Mouse (Mus musculus) gastrocnemius, adult 2 months (tissue): ENCODE measurements around the gene Mtif2. TPM values are rescaled to one million over a fixed set of nuclear protein-coding genes. Genes with fewer than 3 reads are reported as not detected.
"Not testable (repeated sequence)": the region's sequence is repeated elsewhere in the genome, so short reads cannot be mapped to it uniquely, and the experiment has no call there.

Experiments
- DNase-seq: peaks from one replicate; pipeline ENCODE4 v3.0.0; 2022
- H3K27ac ChIP-seq: fragments of 200-600 bp; 2 replicates; pipeline ENCODE4 v1.8.1; 2022; ENCODE audit warnings: mild to moderate bottlenecking
- H3K4me3 ChIP-seq: fragments of 200-600 bp; 2 replicates; pipeline ENCODE4 v1.8.1; 2022; ENCODE audit warnings: mild to moderate bottlenecking, moderate library complexity
- CTCF ChIP-seq: fragments of 200-600 bp; IDR thresholded peaks from 2 replicates; pipeline ENCODE4 v1.8.1; 2022; ENCODE audit warnings: antibody characterized with exemption, mild to moderate bottlenecking, moderate library complexity
- intact Hi-C: fragments of 180-260 bp; cut with DNase I; formaldehyde crosslinking; loops from one replicate; pipeline ENCODE4 v1.15.1; 2025
- total RNA-seq, 2 experiments: library from RNA; stranded (reverse); gene quantifications; 2 replicates each; pipeline ENCODE4 v1.2.3; 2021

Mtif2 gene
- total RNA-seq, 2 experiments from 2014 or later = 21.5 to 32.1 TPM

DNA sequence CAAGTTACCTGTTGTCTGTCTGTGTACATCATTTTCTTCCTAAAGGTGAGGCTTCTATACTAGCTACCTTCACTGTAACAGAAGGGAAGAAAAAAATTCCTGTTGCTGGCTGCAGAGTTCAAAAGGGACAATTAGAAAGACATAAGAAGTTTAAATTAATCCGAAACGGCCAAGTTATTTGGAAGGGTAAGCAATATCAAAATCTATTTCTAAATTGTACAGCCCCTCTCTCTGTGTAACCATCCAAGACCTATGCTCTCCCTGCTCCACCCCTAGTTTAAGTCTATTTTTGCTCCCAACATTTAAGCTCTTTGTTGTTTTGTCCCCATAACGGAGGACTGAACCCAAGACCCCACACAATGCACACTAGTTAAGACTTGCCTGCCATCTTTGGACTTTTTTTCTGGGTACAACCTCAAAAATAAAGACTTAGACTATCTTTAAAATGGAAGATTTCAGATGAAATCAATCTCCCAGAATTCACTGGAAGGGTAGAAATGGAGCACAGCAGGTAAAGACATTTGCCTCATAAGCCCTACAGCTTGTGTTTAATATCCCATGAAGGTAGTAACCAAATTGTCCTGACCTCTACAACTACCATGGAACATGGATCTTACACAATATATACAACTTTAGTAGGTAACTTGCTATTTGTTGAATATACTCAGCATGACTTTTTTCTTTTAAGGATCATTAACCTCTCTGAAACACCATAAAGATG lies 18.2 kb downstream of the Mtif2 start:
- no peak for DNase-seq
- Histone ChIP-seq H3K27ac (no peak overlapping the region), H3K4me3 (no peak overlapping the region)
- intact Hi-C loops = loop anchor here (10.0 kb wide), 1 partner anchor 480 kb away; the partner anchor contains the start of gene Eml6
- TF ChIP-seq CTCF = no peak

DNA sequence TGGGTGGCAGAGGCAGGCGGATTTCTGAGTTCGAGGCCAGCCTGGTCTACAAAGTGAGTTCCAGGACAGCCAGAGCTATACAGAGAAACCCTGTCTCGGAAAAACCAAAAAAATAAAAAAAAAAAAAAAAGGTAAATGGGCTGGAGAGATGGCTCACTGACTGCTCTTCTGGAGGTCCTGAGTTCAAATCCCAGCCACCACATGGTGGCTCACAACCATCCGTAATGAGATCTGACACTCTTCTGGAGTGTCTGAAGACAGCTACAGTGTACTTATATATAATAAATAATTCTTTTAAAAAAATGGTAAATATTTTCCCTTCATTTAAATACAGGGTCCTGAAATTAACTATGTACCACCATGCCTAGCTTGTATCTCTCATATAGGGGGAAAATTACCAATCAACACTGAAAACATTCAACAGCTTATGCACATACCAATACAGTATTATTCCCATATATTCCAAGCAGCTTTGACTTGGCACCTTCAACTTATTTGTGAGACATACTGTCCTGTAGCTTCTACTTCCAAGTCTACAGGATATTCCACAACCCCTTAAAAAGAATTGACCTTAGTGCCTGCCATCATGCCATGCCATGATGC lies 19.0 kb downstream of the Mtif2 start:
- H3K27ac ChIP-seq, DNase-seq, H3K4me3 ChIP-seq: not testable (repeated sequence)
- intact Hi-C loops = loop anchor here (10.0 kb wide), 1 partner anchor 480 kb away; the partner anchor contains the start of gene Eml6

DNA sequence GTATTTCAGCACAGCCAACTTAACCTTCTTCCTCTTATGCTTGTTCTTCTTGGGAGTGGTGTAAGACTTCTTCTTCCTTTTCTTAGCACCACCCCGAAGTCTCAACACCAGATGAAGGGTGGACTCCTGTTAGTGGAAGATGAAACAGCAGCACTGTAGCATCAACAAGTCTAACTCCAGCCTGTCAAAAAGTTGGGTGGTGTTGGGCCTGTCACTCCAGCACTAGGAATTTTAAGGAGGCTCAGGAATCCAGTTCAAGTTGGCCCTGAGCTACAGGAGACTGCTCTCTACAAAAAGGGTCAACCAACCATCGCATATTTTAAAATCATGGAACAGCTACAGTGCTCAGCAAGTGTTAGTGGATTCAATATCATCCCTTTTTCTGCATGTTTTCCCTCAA lies 20.1 kb downstream of the Mtif2 start:
- intact Hi-C loops = loop anchor here (10.0 kb wide), 1 partner anchor 479 kb away; the partner anchor contains the start of gene Eml6
- DNase-seq, H3K27ac ChIP-seq: not testable (repeated sequence)
- H3K4me3 ChIP-seq = peak overlapping the region; percentile 96

DNA sequence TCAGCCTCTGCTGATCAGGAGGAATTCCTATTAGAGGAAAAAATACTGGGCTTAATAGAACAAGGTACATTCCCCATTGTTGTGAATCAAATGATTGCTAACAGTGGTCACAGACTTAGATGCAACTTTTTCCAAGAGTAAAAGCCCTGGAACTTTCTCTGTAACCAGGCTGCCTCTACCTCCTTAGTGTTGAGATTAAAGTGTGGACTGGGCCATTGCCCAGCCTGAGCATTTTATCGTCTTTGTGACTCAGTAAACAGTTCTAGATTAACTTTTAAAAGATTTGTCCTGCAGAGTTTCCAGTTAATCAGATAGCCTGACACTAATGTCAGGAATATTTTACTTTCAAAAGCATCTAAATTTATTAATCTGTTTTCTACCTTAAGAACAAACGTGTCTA lies 20.6 kb downstream of the Mtif2 start:
- Histone ChIP-seq H3K27ac (peak overlapping the region; percentile 94; the same call in 1 of the 2 replicates), H3K4me3 (peak overlapping the region; percentile 96)
- DNase-seq = no peak
- intact Hi-C loops = loop anchor here (1.0 to 10.0 kb wide), 3 partner anchors 20 to 478 kb away; partner anchors contain the start of genes Eml6, Mtif2 and Rtn4
- no peak for TF ChIP-seq CTCF

DNA sequence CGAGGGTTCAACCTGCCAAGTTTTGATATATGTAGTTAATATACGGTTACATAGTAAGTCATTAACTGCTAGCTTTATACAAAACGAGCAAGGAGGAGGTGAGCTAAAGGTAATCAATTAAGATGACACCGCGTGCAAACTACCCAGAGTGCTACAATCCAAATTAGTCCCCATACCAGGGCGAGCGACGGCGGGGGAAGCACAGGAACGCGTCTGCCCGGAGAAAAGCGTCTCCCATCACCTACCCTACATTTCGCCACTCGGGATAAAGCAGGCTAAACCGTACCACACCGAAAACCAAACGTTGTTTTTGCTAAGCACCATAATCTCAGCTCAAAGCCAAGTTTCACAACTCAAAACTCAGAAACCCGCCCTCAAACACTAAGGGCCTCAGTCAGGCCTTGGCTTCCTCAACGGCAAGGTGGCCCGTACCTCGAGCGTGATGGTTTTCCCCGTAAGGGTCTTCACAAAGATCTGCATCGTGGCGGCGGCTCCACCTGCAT lies 21.1 kb downstream of the Mtif2 start:
- Histone ChIP-seq H3K27ac (peak overlapping the region; percentile 94), H3K4me3 (peak overlapping the region; percentile 96)
- intact Hi-C loops = loop anchor here (1.0 to 10.0 kb wide), 3 partner anchors 21 to 478 kb away; partner anchors contain the start of genes Eml6, Mtif2 and Rtn4
- TF ChIP-seq CTCF = no peak
- DNase-seq = no peak

DNA sequence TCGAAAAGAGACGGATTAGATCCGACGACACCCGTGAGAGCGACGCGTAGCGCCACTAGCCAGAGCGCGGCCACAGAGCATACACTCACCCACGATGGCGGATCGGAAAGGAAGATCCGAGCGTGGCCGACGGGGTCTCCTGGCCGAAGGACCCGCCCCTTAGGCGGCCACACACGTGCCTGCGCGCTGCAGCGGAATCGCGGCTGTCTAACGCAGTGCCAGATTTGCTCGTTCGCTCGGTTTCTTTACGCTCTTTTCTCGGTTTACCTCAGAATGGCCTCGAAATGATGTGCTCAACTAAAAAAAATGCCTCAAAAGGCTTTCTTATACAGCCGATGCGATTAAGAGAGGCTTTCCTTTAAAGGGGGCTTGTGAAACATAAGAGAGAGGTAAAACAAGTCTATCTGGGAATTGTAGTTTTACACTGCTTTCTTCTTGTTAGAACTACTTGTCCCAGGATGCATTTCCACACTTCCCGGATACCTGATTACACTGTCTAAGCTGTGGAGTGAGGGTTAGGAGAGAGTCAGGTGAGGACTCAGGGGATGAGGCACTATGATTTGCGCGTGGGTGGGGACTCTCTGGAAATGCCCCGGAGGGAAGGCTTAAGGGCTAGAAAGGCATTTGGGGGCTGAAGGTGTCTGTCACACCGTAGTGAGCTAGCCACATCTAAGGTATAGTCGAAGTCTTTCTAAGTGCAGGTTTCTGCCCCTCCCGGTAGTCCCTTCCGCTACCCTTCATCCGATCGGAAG lies 21.7 kb downstream of the Mtif2 start, which contains the start of the genes Clhc1 and Rps27a:
Gene Clhc1, plus strand, starts transcription at position 199 of the 752 bp plus-strand sequence.
Gene Rps27a, minus strand, starts transcription at position 358 of the 752 bp plus-strand sequence.
- DNase-seq = peak; percentile 97
- intact Hi-C loops = loop anchor here (1.0 to 10.0 kb wide), 3 partner anchors 22 to 477 kb away; partner anchors contain the start of genes Eml6, Mtif2 and Rtn4
- peak within 1 kb of the TSS; percentile 94 for H3K27ac ChIP-seq
- peak; percentile 20; the same call in 1 of the 2 replicates for TF ChIP-seq CTCF
- peak within 1 kb of the TSS; percentile 96 for H3K4me3 ChIP-seq

DNA sequence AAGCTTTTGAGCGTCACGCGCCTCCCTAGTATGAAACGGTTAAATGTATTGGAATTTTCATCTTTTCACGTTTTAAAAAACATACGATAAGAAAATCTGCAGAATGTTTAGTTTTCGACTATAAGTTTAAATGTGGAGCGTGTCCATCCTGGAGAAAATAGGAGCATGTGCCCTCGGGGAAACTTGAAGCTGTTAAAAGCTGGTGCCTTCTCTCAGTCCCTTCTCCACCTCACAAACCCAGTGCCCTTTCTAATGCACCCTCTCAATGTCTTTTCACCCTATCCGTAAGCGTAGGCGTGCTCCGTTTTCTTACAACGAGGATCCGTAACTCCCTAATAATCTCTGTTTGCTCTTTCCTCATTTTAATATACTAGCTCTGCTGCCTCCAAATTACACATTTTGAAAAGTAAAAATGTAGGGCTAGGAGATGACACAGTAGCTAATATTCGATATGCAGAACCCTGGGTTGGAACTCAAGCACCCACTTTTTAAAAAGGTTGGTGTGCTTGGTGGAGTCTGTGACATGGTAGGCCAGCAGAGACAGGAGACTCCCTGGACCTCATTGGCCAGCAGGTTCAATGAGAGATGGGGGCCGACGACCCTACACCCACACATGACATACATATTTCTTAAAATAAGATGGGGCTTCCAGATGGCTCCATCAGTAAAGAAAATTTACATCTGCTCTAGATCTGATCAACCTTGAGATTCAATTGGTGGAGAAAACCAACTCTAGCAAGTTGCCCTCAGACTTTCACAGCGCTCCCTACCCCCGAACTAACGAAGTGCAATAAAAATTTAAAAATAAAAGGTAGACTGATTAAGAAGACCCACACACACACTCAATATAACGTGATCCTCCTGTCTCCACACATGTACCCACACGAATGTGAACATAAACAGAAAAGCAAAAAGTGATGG lies 22.6 kb downstream of the Mtif2 start:
- no peak for TF ChIP-seq CTCF
- Histone ChIP-seq H3K27ac (peak overlapping the region; percentile 94), H3K4me3 (peak overlapping the region; percentile 96)
- no peak for DNase-seq
- intact Hi-C loops = loop anchor here (10.0 kb wide), 1 partner anchor 476 kb away; the partner anchor contains the start of gene Eml6

DNA sequence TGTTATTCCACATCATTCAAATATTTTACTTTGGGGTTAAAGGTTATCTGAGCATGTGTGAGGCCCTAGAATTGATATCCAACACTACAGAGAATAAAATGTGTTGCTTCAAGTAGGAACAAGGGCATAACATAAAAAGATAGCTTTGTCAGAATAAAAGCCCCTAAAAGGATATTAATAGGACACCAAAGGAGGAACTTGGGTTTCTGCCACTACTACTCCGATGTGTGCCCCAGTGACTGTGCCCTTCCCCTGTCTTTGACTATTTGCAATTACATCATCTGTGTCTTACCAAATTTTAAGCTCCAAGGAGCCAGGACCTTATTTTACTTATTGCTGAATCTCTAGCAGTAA lies 23.2 kb downstream of the Mtif2 start:
- Histone ChIP-seq H3K4me3 (no peak overlapping the region), H3K27ac (no peak overlapping the region)
- TF ChIP-seq CTCF = no peak; the same call in 1 of the 2 replicates
- DNase-seq = no peak
- intact Hi-C loops = loop anchor here (10.0 kb wide), 1 partner anchor 475 kb away; the partner anchor contains the start of gene Eml6

DNA sequence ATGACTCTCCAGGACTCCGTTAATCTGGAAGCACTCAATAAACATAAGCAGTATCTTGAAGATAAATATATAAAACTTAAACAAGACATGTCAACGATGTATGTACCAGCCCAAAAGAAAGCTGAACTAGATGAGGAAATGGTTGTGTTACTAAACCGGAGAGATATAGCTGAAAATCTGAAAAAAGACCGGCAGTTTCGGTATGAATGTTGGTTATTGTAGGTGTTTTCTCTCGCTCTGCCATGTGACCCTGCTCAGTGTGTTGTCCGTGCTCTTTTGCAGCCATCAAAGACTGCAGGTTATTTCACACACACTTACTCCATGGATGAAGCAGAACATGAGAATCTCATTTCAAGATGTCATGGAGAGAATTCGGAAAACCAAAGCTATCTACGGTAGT lies 34.2 kb downstream of the Mtif2 start:
- Histone ChIP-seq H3K27ac (no peak overlapping the region), H3K4me3 (no peak overlapping the region)
- no peak for TF ChIP-seq CTCF
- no peak for DNase-seq
- intact Hi-C loops = no loop called here

DNA sequence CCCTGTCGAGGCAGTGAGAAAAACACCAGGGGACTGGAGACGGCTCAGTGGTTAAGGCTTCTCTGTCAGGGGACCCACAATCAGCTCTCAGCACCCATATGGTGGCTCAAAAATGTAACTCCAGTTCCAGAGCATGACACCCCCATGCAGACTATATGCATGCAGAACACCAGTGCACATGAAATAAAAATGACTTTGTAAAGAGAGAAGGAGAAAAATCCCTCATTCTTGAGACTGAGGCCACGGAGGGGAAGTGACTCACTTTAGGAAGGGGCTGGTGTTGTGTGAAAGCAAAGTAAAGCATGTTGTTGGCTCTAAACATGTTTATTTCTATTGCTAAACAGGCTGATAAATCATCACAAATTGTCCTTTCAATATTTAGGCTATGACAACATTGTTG lies 34.8 kb downstream of the Mtif2 start:
- H3K4me3 ChIP-seq = no peak overlapping the region
- no peak for DNase-seq
- no peak for TF ChIP-seq CTCF
- intact Hi-C loops = no loop called here
- H3K27ac ChIP-seq = no peak overlapping the region

DNA sequence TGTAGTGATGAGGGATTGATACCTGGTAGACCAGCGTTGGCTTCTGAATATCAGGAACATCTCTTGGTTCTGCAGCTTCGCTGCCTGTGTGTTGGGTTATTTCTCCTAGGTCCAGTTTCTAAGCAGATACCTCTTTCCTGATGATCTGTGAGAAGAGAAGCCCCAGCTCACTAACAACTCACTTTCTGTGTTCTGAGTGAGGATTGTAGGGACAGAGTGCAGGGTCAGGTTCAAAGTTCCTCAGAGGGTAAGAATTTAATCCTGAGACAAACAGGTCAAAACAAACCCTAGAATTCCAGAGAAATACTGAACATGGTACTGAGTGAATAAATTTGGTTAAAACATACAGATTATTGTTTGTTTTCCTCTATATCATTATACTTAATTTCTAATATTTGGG lies 37.2 kb downstream of the Mtif2 start:
- intact Hi-C loops = no loop called here
- TF ChIP-seq CTCF = no peak

More for the DNA sequence above, 37.2 kb downstream of the Mtif2 start:
- Histone ChIP-seq H3K27ac (no peak overlapping the region), H3K4me3 (no peak overlapping the region)
- no peak for DNase-seq
